Mouse (Mus musculus) embryonic facial prominence, embryonic 14.5 days (tissue): ENCODE data around the gene Prdm1. TPM values are rescaled to one million over a fixed set of nuclear protein-coding genes. Genes with fewer than 3 reads are reported as not detected.
A peak's percentile ranks its signal among the peaks of the same experiment; 100 is the strongest.

Experiments
- ATAC-seq: fragments of 200-750 bp; cut with Nextera tagmentation; 2 replicates; pipeline ENCODE4 v1.8.0; 2017; ENCODE audit warnings: low read depth, moderate number of reproducible peaks, moderate TSS enrichment
- DNase-seq: peaks from one replicate; pipeline ENCODE4 v3.0.0-alpha.2; 2015; ENCODE audit warnings: low spot score
- H3K27ac ChIP-seq: fragments of 300-500 bp; sonication (generic); replicated peaks from 2 replicates; pipeline ENCODE4 v1.5.1; 2014; ENCODE audit warnings: low read depth, mild to moderate bottlenecking, low read length, moderate library complexity
- H3K27me3 ChIP-seq: fragments of 300-500 bp; sonication (generic); replicated peaks from 2 replicates; pipeline ENCODE4 v1.6.1; 2014; ENCODE audit warnings: low read length; ENCODE audit not compliant: control insufficient read depth, insufficient read depth
- H3K36me3 ChIP-seq: fragments of 300-500 bp; sonication (generic); 2 replicates; pipeline ENCODE4 v1.6.1; 2014; ENCODE audit warnings: low read length, mixed read lengths; ENCODE audit not compliant: control insufficient read depth, insufficient read depth
- H3K4me1 ChIP-seq: fragments of 300-500 bp; sonication (generic); 2 replicates; pipeline ENCODE4 v1.6.1; 2014; ENCODE audit warnings: antibody characterized with exemption, low read length; ENCODE audit not compliant: control insufficient read depth, insufficient read depth
- H3K4me2 ChIP-seq: fragments of 300-500 bp; sonication (generic); 2 replicates; pipeline ENCODE4 v1.6.1; 2014; ENCODE audit warnings: low read depth, mild to moderate bottlenecking, low read length, moderate library complexity, mixed read lengths
- H3K4me3 ChIP-seq: fragments of 300-500 bp; sonication (generic); 2 replicates; pipeline ENCODE4 v1.5.1; 2014; ENCODE audit warnings: low read depth, mild to moderate bottlenecking, low read length
- H3K9ac ChIP-seq: fragments of 300-500 bp; sonication (generic); 2 replicates; pipeline ENCODE4 v1.6.1; 2014; ENCODE audit warnings: low read depth, mild to moderate bottlenecking, low read length, moderate library complexity, mixed read lengths
- H3K9me3 ChIP-seq: fragments of 300-500 bp; sonication (generic); 2 replicates; pipeline ENCODE4 v1.6.1; 2016; ENCODE audit warnings: low read length; ENCODE audit not compliant: control insufficient read depth
- WGBS: fragments of 180-500 bp; shearing (Covaris S2); extraction: QIAGEN DNeasy Blood & Tissue Kit; methylation state at CpG from one replicate; pipeline ENCODE4 v1.1.7; 2014; 5-methylcytosine and 5-hydroxymethylcytosine counted together
- polyA plus RNA-seq: library from polyadenylated mRNA; unstranded; fragments of >200 nt; fragmentation: Nextera tagmentation; extraction: Ambion mirVana; gene quantifications from 2 replicates; pipeline ENCODE4 v1.2.1, GENCODE M21; 2014

Gene Prdm1
- polyA plus RNA-seq, 1 experiment from 2014 or later: 3.1 TPM

DNA sequence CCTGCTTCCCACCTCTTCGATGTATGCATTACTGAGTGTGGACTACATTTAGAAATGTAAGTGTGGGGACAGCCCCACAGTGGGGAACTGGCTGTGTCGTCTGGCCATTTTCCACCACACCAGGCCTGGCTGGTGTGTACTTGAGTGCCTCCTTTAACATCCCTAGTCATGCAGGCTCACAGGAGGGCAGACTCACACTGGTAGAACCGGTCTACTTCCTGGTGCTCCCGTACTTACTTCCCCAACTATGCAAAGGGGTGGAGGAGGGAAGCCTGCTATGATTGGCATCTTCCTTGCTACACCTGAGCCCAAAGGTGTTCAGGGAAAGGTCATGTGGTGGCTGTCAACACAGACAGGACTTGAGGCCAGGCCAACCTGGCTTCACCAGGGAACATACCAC, 96.6 kb downstream of the Prdm1 start:
- no peaks in the 10 kb centered on the region for H3K9me3 ChIP-seq

DNA sequence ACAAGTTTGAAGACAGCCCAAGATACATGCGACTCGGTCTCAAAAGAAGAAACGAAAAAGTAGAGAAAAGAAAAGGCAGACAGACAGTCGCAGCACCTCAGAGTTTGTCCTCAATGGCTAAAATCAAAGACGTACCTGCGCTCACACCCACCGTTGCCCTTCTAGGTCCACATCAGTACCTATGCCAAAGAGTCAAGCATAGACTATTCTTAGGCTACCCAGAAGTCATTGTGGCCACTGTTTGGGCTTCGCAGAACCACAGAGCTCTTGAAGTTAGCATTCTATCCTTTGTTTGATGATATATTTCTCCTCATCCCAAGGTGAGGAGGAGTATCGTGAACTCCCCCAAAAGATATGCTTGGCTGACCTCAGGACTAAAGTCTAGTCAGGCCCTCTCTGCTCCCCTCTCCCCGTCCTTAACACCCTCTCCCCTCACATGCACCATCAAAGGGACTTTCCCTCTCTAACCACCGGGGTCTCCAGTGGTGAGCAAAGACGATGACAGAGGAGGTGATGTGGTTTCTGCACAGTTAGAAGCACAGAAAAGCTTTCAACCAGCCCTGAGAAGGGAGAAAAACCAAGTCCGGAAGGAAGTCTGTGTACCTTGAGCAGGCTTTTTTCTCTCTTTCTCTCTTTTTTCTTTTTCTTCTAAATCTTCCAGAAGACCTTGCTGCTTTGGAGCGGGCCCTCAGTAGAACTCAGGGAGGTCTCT, 99.0 kb downstream of the Prdm1 start:
- H3K9ac ChIP-seq: no peak overlapping the region
- ATAC-seq (no peak), DNase-seq (no peak)
- no peak overlapping the region for H3K4me2 ChIP-seq
- H3K9me3 ChIP-seq: no peaks in the 10 kb centered on the region
- no peaks in the 10 kb centered on the region for H3K36me3 ChIP-seq
- 93% methylated on average over 14 of the region's 14 CpGs for WGBS
- no peak overlapping the region for H3K27ac ChIP-seq
- no peaks in the 10 kb centered on the region for H3K4me1 ChIP-seq
- no peaks in the 10 kb centered on the region for H3K27me3 ChIP-seq
- H3K4me3 ChIP-seq: no peak overlapping the region

More for the DNA sequence above, 96.6 kb downstream of the Prdm1 start:
- H3K27me3 ChIP-seq: no peaks in the 10 kb centered on the region
- H3K36me3 ChIP-seq: no peaks in the 10 kb centered on the region
- no peak overlapping the region for H3K4me3 ChIP-seq
- H3K9ac ChIP-seq: no peak overlapping the region
- DNase-seq (peak; percentile 27), ATAC-seq (peak; percentile 48; the same call in 1 of the 2 replicates)
- WGBS: 88% methylated on average over 4 of the region's 4 CpGs
- H3K4me1 ChIP-seq: no peaks in the 10 kb centered on the region
- H3K27ac ChIP-seq: no peak overlapping the region
- H3K4me2 ChIP-seq: no peak overlapping the region

DNA sequence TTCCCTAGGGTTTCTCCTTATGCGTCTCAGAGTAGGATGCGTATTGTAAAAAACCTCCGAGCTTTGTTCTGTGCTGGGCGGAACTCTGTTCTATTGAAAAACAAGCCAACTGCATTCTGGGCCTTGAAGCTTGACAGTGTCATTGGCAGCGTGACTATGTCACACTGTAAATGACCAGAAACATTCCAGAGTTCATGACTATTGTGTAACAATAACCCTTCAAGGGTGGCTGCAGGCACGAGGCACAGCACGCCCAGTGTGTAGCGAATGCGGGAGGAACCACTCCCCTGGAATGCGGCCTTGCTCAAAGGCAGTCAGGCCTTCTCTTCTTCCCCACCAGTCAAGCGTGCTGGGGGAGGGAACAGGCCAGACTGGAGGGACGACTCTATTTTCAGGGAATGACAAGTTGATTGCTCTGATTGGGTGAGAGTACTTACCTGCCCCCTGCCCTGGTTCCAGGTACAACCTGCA, 100.4 kb downstream of the Prdm1 start:
- H3K4me2 ChIP-seq: no peak overlapping the region
- H3K9ac ChIP-seq: no peak overlapping the region
- H3K4me3 ChIP-seq: no peak overlapping the region
- ATAC-seq (peak; percentile 94), DNase-seq (peak; percentile 76)
- WGBS: 52% methylated on average over 12 of the region's 12 CpGs
- H3K27me3 ChIP-seq: no peaks in the 10 kb centered on the region
- no peaks in the 10 kb centered on the region for H3K36me3 ChIP-seq
- no peaks in the 10 kb centered on the region for H3K4me1 ChIP-seq
- H3K27ac ChIP-seq: 0 out of 2 replicates have a peak overlapping the region, but pooled peaks have one; percentile 24
- H3K9me3 ChIP-seq: no peaks in the 10 kb centered on the region

DNA sequence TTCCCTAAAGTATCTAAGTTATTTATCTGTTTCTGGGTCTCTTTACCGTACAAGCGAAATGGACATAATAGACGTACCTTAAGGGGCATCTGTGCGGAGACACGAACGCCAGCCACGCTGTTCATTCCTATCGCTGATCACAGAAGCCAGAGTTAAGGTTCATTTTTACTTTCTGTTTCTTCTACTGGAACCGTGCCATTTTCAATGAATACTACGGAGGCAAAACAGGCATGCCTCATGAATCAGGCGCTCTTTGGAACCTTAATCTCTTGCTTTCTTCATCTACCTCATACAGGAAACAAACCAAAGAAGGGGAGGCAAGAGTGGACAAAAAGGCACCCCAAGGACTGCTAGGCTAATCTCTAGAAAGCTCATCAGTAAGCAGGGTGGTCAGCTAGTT, 100.9 kb downstream of the Prdm1 start:
- Histone ChIP-seq H3K4me1 (no peaks in the 10 kb centered on the region), H3K4me2 (no peak overlapping the region), H3K27ac (0 out of 2 replicates have a peak overlapping the region, but pooled peaks have one; percentile 24), H3K4me3 (no peak overlapping the region), H3K9ac (no peak overlapping the region), H3K27me3 (no peaks in the 10 kb centered on the region), H3K9me3 (no peaks in the 10 kb centered on the region), H3K36me3 (no peaks in the 10 kb centered on the region)
- DNase-seq: no peak
- 84% methylated on average over 11 of the region's 11 CpGs for WGBS
- ATAC-seq: no peak

DNA sequence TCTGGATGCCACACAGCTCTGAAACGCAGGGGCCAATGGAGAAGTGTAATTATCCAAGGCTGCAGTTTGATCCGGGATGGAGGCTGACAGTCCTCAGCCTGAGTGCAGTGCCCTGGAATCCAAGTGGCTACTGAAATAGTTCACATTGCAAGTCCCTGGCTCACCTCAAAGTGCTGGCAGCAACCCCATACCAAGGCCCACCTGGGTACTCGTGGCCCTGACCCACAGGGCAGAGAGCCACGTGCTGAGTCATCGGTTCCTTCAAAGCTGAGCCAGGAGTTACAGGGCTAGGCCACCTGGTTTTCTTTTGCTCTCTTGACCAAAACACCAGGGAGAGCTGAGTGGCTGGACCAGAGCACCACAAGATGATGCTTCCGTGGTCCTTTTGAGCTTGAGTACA, 103.3 kb downstream of the Prdm1 start:
- H3K9ac ChIP-seq: no peak overlapping the region
- H3K9me3 ChIP-seq: no peaks in the 10 kb centered on the region
- ATAC-seq (no peak), DNase-seq (no peak)
- H3K27ac ChIP-seq: no peak overlapping the region
- no peak overlapping the region for H3K4me2 ChIP-seq
- H3K27me3 ChIP-seq: no peaks in the 10 kb centered on the region
- no peaks in the 10 kb centered on the region for H3K36me3 ChIP-seq
- H3K4me3 ChIP-seq: no peak overlapping the region
- 68% methylated on average over 6 of the region's 6 CpGs for WGBS
- no peaks in the 10 kb centered on the region for H3K4me1 ChIP-seq

DNA sequence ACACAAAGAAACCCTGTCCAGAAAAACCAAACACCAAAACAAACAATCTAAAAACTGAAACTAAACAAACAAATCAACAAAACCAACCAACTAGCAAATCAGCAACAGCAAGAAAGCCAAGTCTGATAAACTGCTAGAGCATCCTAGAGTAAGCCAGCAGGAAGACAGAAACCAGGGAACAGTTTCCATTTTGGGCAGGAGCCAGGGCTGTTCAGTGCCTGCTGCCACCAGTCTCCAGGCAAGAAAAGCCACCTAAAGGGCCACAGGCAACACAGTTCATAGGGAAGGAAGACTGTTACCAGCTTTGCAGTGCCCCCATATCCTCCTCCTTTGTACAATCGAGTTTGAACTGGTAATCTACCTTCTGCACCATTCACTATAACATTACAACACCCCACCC, 106.4 kb downstream of the Prdm1 start:
- no peak overlapping the region for H3K27ac ChIP-seq
- ATAC-seq (no peak), DNase-seq (no peak)
- H3K9me3 ChIP-seq: no peaks in the 10 kb centered on the region
- H3K27me3 ChIP-seq: no peaks in the 10 kb centered on the region
- H3K9ac ChIP-seq: no peak overlapping the region
- H3K4me1 ChIP-seq: no peaks in the 10 kb centered on the region
- no peak overlapping the region for H3K4me3 ChIP-seq
- WGBS: 68% methylated on average over 1 of the region's 1 CpGs
- H3K4me2 ChIP-seq: no peak overlapping the region
- H3K36me3 ChIP-seq: no peaks in the 10 kb centered on the region

DNA sequence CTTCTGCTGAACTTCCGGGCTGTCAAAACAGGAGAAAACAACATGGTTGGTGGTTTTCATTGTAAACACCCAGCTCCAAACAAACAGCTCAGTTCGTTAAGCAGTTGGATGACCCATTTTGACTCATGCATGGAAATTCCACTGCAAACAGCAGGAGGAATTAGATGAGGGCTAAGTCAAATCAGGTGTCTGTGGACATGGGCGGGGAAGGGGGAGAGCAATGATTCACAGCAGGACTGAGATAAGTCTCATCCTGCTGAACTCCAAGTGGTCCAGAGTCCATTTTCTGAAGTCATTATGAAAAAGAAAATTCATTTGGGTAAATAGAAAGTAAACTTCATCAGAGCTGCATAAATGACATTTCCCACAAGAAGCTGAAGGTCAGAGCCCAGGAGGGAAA, 108.1 kb downstream of the Prdm1 start:
- no peaks in the 10 kb centered on the region for H3K27me3 ChIP-seq
- no peak overlapping the region for H3K9ac ChIP-seq
- 72% methylated on average over 3 of the region's 3 CpGs for WGBS
- H3K4me3 ChIP-seq: no peak overlapping the region
- no peak overlapping the region for H3K4me2 ChIP-seq
- DNase-seq (no peak), ATAC-seq (no peak)
- no peaks in the 10 kb centered on the region for H3K9me3 ChIP-seq
- no peak overlapping the region for H3K27ac ChIP-seq
- no peaks in the 10 kb centered on the region for H3K4me1 ChIP-seq
- no peaks in the 10 kb centered on the region for H3K36me3 ChIP-seq

DNA sequence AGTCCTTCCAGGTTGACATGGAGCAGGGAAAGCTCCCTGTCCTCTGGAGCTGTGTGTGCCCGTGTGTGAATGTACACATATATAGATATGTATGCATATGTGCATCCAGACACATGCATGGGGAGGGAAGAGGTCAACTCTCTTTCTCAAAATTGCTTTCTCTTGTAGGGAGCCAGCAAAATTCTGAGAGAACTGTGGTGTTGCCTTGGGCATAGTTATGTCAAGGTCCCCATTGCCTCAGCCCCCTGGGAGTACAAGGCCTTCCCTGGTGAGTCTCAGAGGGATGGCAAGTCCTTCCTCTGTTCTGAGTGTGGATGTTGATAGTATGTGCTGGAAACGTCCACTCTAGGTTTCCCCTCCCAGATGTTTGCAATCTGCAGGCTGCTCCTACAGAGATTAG, 109.4 kb downstream of the Prdm1 start:
- no peak for ATAC-seq
- Histone ChIP-seq H3K9ac (no peak overlapping the region), H3K4me3 (no peak overlapping the region), H3K9me3 (no peaks in the 10 kb centered on the region), H3K4me1 (no peaks in the 10 kb centered on the region), H3K27ac (no peak overlapping the region), H3K27me3 (no peaks in the 10 kb centered on the region), H3K36me3 (no peaks in the 10 kb centered on the region), H3K4me2 (no peak overlapping the region)
- 55% methylated on average over 2 of the region's 2 CpGs for WGBS
- DNase-seq: no peak

DNA sequence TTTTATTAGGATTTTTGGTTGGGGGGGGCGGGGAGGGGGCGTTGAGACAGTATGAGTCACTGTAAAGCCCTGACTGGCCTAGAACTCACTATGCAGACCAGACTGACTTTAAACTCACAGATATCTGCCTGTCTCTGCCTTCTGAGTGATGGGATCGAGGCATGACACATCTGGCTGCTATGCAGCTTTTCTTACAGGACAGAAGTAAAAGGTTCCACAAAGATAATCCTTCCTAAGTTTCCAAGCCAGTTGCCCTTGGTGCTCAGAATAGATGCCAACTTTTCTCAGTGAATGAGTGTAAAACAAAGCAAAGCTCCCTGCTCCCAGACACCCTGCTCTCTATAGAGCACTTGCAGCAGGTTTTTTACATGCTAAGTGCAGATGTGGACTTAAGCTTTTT, 112.7 kb downstream of the Prdm1 start:
- Histone ChIP-seq H3K27me3 (no peaks in the 10 kb centered on the region), H3K36me3 (no peaks in the 10 kb centered on the region), H3K4me1 (no peaks in the 10 kb centered on the region), H3K9me3 (no peaks in the 10 kb centered on the region), H3K9ac (no peak overlapping the region), H3K27ac (no peak overlapping the region), H3K4me3 (no peak overlapping the region), H3K4me2 (no peak overlapping the region)
- WGBS: 74% methylated on average over 3 of the region's 3 CpGs
- ATAC-seq (no peak), DNase-seq (no peak)
